Mouse (Mus musculus): ENCODE data around the gene Zfp804b. TPM values are rescaled to one million over a fixed set of nuclear protein-coding genes. Genes with fewer than 3 reads are reported as not detected.

Gene Zfp804b
- total and polyA plus RNA-seq, 2 experiments = 0.02 to 0.09 TPM

DNA sequence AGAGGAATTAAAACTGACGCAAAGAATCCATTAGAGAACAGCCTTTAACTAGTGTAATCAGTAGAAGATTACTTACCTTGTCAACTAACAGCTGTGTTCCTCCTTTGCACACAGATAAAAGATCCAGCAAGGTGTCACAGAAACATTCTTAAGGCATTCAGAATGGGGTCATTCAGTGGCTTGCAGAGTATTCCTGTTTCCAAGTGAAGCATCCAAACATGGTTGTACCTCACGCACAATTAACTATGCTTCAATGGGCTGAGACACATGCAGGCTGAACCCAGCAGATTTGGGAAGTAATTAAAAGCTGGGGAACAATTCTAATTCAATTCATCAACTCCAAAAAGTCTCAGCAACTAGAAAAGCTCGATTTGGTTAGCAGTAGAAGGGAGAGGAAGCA, 337.1 kb downstream of the Zfp804b start:
- WGBS = 43% methylated on average over 3 of the region's 3 CpGs
- H3K27me3 ChIP-seq (ENCODE audit: control insufficient read depth, insufficient read depth, low read length) = no peaks in the 10 kb centered on the region
- H3K4me3 ChIP-seq (ENCODE audit: insufficient read depth, low read depth, low read length) = no peak overlapping the region
- H3K27ac ChIP-seq (replicated peaks; ENCODE audit: insufficient read depth, low read depth, low read length) = no peak overlapping the region
- H3K4me1 ChIP-seq (ENCODE audit: control insufficient read depth, insufficient read depth, low read length) = no peaks in the 10 kb centered on the region
- H3K79me2 ChIP-seq (ENCODE audit: control insufficient read depth, insufficient read depth, low read length) = no peaks in the 10 kb centered on the region
- H3K36me3 ChIP-seq (ENCODE audit: control insufficient read depth, insufficient read depth, low read length) = no peaks in the 10 kb centered on the region
- no peak for DNase-seq (ENCODE audit: extremely low read depth, low read depth, low spot score)
- H3K9ac ChIP-seq (ENCODE audit: low read depth, low read length) = no peak overlapping the region
- TF ChIP-seq POLR2A (IDR thresholded peaks at IDR 0.05; ENCODE audit: extremely low read depth, insufficient read depth, low read length) (no peak), CTCF (IDR thresholded peaks at IDR 0.05; ENCODE audit: low read depth, low read length) (no peak)

DNA sequence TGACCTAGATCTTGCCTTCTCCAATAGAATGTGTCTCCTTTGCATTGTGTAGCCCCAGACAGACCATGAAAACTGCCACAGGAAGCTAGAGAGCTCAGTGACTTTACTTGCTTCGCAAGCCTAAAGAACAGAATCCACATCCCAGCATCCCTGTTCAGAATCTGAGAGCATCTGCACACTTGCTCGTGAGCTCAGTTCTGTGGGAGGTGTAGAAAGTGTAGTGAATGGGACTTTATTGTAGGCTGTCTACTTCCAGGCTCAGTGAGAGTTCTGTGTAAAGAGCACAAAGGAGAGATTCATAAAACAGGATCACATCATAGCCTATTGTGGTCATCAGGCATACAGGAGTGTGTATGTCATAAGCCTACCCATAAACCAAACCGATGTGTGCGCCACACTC, 360.6 kb downstream of the Zfp804b start:
- Histone ChIP-seq H3K4me1 (ENCODE audit: control insufficient read depth, insufficient read depth, low read length) (no peaks in the 10 kb centered on the region), H3K9ac (ENCODE audit: low read depth, low read length) (no peak overlapping the region), H3K36me3 (ENCODE audit: control insufficient read depth, insufficient read depth, low read length) (no peaks in the 10 kb centered on the region)

DNA sequence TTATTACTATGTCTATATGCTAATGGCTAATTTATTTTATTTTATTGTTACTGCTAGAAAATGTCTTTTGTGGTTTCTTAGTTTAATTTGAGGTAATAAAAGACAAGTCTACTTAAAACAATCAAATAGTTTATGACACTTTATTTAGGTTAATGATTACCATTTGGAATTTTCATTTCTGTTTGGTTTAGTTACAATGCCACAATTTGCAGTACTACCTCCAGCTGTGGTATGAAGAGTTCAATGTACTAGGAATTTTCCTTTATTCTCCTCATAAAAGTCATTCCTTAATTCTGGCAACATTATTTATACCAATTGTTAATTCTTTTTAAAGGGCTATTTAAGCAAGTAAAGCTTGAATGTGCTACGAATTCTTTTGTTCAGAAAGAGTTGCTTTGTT, 409.7 kb downstream of the Zfp804b start:
- Histone ChIP-seq H3K36me3 (ENCODE audit: control insufficient read depth, insufficient read depth, low read length) (no peaks in the 10 kb centered on the region), H3K9ac (ENCODE audit: low read depth, low read length) (no peak overlapping the region), H3K4me3 (ENCODE audit: insufficient read depth, low read depth, low read length) (no peak overlapping the region), H3K4me1 (ENCODE audit: control insufficient read depth, insufficient read depth, low read length) (no peaks in the 10 kb centered on the region), H3K27ac (replicated peaks; ENCODE audit: insufficient read depth, low read depth, low read length) (no peak overlapping the region), H3K79me2 (ENCODE audit: control insufficient read depth, insufficient read depth, low read length) (no peaks in the 10 kb centered on the region), H3K27me3 (ENCODE audit: control insufficient read depth, insufficient read depth, low read length) (no peaks in the 10 kb centered on the region)
- DNase-seq (ENCODE audit: extremely low read depth, low read depth, low spot score) = no peak
- TF ChIP-seq CTCF (IDR thresholded peaks at IDR 0.05; ENCODE audit: low read depth, low read length) (no peak), POLR2A (IDR thresholded peaks at IDR 0.05; ENCODE audit: extremely low read depth, insufficient read depth, low read length) (no peak)
- WGBS = 64% methylated on average over 1 of the region's 1 CpGs

More for the DNA sequence above, 360.6 kb downstream of the Zfp804b start:
- Histone ChIP-seq H3K79me2 (ENCODE audit: control insufficient read depth, insufficient read depth, low read length) (no peaks in the 10 kb centered on the region), H3K4me3 (ENCODE audit: insufficient read depth, low read depth, low read length) (no peak overlapping the region), H3K27ac (replicated peaks; ENCODE audit: insufficient read depth, low read depth, low read length) (no peak overlapping the region), H3K27me3 (ENCODE audit: control insufficient read depth, insufficient read depth, low read length) (no peaks in the 10 kb centered on the region)
- TF ChIP-seq POLR2A (IDR thresholded peaks at IDR 0.05; ENCODE audit: extremely low read depth, insufficient read depth, low read length) (no peak), CTCF (IDR thresholded peaks at IDR 0.05; ENCODE audit: low read depth, low read length) (no peak)
- no peak for DNase-seq (ENCODE audit: extremely low read depth, low read depth, low spot score)
- WGBS = 79% methylated on average over 4 of the region's 4 CpGs

DNA sequence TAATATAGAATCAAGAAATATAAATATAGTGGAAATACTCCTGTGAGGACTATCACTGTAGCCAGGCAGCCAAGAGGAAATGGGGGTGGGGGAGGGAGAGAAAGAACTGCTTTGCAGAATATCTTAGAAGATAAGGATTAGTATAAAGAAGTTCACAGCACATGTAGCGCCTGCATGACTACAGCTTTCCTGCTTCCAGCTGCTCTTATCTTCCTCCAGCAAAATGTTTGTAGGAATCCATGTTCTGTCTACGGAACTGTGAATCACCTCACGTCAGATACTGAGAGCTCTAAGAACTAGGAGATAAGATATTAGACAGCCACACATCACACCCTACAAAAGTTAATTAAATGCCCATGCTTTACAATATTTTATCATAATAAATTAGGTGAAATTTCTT, 433.3 kb downstream of the Zfp804b start:
- no peaks in the 10 kb centered on the region for H3K36me3 ChIP-seq (ENCODE audit: control insufficient read depth, insufficient read depth, low read length)
- no peak overlapping the region for H3K9ac ChIP-seq (ENCODE audit: low read depth, low read length)
- no peak for TF ChIP-seq POLR2A (IDR thresholded peaks at IDR 0.05; ENCODE audit: extremely low read depth, insufficient read depth, low read length)
- TF ChIP-seq CTCF (IDR thresholded peaks at IDR 0.05; ENCODE audit: low read depth, low read length) = no peak
- H3K4me1 ChIP-seq (ENCODE audit: control insufficient read depth, insufficient read depth, low read length) = no peaks in the 10 kb centered on the region
- DNase-seq (ENCODE audit: extremely low read depth, low read depth, low spot score) = no peak
- no peak overlapping the region for H3K27ac ChIP-seq (replicated peaks; ENCODE audit: insufficient read depth, low read depth, low read length)
- no peaks in the 10 kb centered on the region for H3K79me2 ChIP-seq (ENCODE audit: control insufficient read depth, insufficient read depth, low read length)
- H3K4me3 ChIP-seq (ENCODE audit: insufficient read depth, low read depth, low read length) = no peak overlapping the region
- 60% methylated on average over 3 of the region's 3 CpGs for WGBS
- H3K27me3 ChIP-seq (ENCODE audit: control insufficient read depth, insufficient read depth, low read length) = no peaks in the 10 kb centered on the region

DNA sequence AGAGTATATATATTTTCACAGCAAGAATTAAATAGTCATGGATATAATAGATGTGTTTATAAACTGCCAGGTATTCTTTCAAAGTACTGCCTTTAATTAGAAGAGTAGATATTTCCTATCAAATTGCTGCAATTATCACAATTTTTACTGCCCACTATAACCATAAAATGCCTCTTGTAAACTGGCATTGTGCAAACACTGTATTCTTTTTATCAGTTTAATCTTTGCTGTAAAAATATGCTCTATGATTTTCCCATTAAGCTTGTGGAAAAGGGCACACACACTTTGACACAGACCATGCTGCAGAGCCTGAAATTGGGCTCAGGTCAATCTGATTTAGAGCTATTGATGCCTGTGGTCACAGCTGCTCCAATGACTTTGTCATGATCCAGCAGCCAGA, 463.2 kb downstream of the Zfp804b start:
- Histone ChIP-seq H3K36me3 (ENCODE audit: control insufficient read depth, insufficient read depth, low read length) (no peaks in the 10 kb centered on the region), H3K4me3 (ENCODE audit: insufficient read depth, low read depth, low read length) (no peak overlapping the region), H3K27me3 (ENCODE audit: control insufficient read depth, insufficient read depth, low read length) (no peaks in the 10 kb centered on the region), H3K27ac (replicated peaks; ENCODE audit: insufficient read depth, low read depth, low read length) (no peak overlapping the region), H3K4me1 (ENCODE audit: control insufficient read depth, insufficient read depth, low read length) (no peaks in the 10 kb centered on the region), H3K9ac (ENCODE audit: low read depth, low read length) (no peak overlapping the region), H3K79me2 (ENCODE audit: control insufficient read depth, insufficient read depth, low read length) (no peaks in the 10 kb centered on the region)
- no peak for TF ChIP-seq POLR2A (IDR thresholded peaks at IDR 0.05; ENCODE audit: extremely low read depth, insufficient read depth, low read length)
- TF ChIP-seq CTCF (IDR thresholded peaks at IDR 0.05; ENCODE audit: low read depth, low read length) = no peak
- DNase-seq (ENCODE audit: extremely low read depth, low read depth, low spot score) = no peak

DNA sequence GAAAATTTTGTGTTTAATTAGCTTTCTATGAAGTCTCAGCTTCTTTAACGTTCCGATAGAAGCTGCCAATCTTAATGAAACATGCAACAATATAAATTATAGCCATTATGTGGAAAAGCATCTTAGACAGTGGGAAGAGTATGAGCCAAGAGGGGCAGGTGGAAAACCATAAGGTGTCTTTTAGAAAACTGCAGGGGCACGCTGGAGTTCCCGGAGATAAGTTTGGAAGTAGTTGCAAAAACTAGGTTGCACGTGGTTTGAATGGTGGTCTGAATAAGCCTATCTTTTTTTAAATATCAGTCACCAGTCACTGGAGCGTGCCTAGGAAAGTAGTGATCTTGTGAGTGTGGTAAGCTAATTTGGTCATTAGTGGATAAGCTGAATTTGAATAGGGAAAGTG, 473.0 kb downstream of the Zfp804b start:
- WGBS = 76% methylated on average over 6 of the region's 6 CpGs
- H3K4me3 ChIP-seq (ENCODE audit: insufficient read depth, low read depth, low read length) = no peak overlapping the region
- no peak for DNase-seq (ENCODE audit: extremely low read depth, low read depth, low spot score)

More for the DNA sequence above, 473.0 kb downstream of the Zfp804b start:
- Histone ChIP-seq H3K27me3 (ENCODE audit: control insufficient read depth, insufficient read depth, low read length) (no peaks in the 10 kb centered on the region), H3K9ac (ENCODE audit: low read depth, low read length) (no peak overlapping the region), H3K27ac (replicated peaks; ENCODE audit: insufficient read depth, low read depth, low read length) (no peak overlapping the region), H3K4me1 (ENCODE audit: control insufficient read depth, insufficient read depth, low read length) (no peaks in the 10 kb centered on the region), H3K79me2 (ENCODE audit: control insufficient read depth, insufficient read depth, low read length) (no peaks in the 10 kb centered on the region), H3K36me3 (ENCODE audit: control insufficient read depth, insufficient read depth, low read length) (no peaks in the 10 kb centered on the region)
- TF ChIP-seq POLR2A (IDR thresholded peaks at IDR 0.05; ENCODE audit: extremely low read depth, insufficient read depth, low read length) (no peak), CTCF (IDR thresholded peaks at IDR 0.05; ENCODE audit: low read depth, low read length) (no peak)

All from liver, adult 2 months (tissue).